Mouse (Mus musculus) cerebral cortex, adult 2 months (tissue): ENCODE results near the gene Rpl5.

ENCODE experiments used
- WGBS: fragments of 180-500 bp; shearing (Covaris S2); methylation state at CpG from one replicate; pipeline ENCODE4 v1.1.7; 2018; 5-methylcytosine and 5-hydroxymethylcytosine counted together

The Rpl5 gene

DNA sequence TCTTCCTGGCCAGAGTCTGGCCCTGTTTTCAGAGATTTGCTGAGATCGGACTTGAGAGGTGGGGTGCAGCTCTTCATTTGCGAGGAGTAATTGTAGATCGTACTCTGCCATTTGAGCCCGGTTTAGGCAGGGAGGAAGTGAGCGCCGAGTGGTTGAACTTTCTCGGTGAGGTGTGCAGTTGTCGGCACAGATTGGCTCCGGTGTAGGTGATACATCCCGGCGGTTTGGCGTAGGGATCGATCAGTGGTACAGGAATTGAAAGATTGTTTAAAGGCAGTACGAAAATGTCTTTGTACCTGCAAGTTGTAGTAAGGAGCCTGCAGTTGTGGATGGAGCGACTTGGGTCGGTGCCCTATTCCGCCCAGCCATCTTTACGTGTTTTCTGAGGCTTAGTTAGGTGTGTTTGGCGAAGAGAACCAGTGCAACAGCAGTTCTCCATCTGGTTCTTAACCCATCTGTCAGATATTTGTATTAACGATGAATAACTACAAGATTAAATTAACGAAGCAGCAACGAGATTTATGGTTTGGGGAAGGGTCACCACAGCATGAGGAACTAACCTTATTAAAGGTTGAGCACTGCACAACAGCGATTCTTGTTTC is 813 bp downstream of the Rpl5 start:
- under 1% methylated on average over 23 of the region's 23 CpGs for WGBS

DNA sequence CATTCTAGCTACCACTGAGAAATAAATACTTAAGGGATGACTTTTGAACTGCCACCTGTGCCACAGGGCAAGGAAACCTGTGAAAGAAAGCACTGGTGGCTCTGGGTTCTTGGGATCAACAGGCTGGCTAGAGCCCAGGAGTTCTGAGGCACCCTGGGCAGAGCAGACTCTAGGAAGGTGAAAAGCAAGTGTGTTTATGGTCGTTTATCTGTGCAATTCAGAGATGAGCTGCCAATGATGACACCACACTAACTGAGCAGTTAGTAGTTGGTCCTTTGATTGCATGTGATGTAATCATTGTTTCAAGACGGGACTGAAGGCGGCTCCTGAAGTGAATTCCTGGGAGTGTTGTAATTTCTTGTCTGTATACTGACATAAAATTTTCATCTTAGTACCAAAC is 4.0 kb downstream of the Rpl5 start:
- 53% methylated on average over 3 of the region's 3 CpGs for WGBS

DNA sequence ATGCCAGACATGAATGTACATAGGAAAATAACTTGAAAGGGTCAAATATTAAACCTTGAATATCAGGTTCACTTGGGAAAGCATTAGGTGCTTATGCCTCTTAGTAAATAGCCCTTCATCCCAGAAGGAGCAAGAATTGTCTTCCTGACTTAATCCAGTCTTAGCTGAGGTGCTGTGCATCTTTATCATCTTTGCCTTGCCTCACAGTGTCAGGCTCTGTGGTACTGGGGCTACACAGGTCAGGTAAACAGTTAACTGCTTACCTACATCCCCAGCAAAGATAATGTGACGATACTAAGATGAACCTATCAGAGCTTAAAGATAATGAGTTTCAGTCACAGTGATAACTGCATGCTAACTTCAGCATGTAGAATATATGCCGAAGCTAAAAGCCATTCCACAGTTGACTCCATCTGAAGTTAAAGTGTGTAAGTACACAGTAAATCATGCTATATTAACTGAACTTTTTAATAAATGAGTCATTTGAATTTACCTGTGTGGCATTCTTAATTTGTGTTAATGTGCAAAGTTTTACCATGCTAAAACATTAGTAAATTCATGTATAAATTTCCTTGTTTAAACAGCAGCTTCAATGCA is 8.3 kb downstream of the Rpl5 start:
- WGBS: 72% methylated on average over 2 of the region's 2 CpGs

DNA sequence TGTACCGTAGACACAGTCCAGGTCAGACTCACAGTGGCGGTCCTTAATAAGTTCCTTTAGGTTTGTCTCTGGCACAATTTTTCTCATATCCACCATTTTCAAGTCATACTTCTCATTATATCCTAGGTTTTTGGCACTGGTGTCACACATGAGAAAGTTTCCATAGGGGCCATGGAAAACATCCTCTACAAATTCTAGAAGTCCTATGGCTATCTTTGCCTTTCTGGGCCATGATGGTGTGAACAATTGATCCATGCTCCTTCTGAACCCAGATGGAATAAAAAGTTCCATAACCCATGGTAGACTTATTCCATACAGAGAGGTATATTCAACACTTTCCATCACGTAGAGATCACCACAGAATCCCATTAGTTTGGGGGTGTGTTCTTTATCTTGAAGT is 9.4 kb downstream of the Rpl5 start:
- 83% methylated on average over 3 of the region's 3 CpGs for WGBS

DNA sequence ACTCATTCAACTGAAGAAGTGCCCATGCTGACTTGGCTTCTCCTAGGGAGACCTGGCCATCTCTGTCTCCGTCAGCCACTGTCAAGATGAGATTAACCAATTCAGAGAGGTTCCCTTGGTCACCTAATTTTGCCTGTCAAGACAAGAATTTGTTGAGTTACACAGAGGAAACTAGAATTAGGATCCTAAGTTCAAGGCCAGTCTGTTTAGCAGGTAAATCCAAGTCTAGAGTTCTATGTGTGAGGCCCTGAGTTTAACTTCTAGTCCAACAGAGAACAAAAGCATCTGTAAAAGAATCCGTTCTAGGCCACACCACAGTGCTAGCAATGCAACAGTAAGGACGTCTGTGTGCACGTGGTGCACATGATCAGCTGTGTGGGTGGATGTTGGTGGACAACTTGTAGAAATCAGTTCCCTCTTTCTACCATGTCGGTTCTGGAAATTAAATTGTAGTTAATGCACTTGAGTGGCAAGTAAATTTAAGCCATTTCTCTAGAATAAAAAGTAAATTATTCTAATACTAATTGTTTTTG is 9.8 kb downstream of the Rpl5 start:
- WGBS: 37% methylated on average over 5 of the region's 5 CpGs

DNA sequence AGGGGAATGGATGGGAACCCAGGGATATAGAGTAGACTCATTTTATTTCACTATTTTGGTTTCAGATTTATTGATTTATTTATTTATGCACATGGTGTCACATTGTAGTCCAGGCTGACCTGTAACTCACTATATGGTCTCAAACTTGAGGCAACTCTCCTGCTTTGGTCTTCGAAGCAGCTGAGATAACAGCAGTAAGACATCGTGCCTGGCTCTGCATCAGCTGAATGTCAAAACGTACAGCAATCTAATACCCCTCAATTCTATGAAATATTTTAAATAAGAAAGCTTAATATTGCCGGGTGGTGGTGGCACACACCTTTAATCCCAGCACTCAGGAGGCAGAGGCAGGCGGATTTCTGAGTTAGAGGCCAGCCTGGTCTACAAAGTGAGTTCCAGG is 10.7 kb downstream of the Rpl5 start:
- WGBS: 96% methylated on average over 5 of the region's 5 CpGs

GRCm38 (mm10) chr5:107915280-107915679 is 15.0 kb downstream of the Rpl5 start:
- WGBS: 62% methylated on average over 4 of the region's 4 CpGs

DNA sequence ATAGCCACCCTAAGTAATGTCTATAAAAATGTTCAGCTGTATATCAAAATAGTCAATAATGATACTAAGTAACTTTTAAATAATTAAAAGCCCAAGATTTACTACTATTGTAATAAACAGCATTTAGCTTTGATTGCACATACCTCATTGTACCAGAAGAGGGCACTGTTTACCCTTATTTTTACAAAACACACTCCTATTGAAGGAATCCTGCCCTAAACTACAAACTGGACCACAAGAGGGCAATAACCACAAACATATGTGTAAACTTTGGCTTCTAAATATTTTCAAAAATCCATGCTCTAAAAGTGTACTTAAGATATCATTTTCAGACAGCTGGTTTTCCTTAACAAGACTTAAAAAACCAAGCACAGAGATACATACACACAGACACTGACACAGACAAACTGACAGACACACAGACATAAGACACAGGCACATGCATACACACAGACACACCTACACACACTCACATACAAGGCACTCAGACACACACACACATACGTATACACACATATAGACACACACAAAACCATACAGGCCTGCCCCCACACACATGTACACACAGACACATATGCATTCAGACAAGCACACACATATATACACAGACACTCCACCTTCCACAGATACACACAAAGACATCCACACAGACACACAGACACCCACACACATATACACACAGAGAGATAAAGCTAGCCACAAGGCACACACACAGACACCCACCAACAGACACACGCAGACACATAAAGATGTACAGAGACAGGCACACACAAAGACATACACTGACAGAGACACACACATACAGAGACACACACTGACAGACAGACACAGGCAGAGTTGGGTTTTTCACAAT is 21.3 kb downstream of the Rpl5 start:
- 68% methylated on average over 2 of the region's 2 CpGs for WGBS

- WGBS: 74% methylated on average over 1 of the region's 1 CpGs
These were observed 22.5 kb downstream of the Rpl5 start for GRCm38 (mm10) chr5:107922836-107923235.

DNA sequence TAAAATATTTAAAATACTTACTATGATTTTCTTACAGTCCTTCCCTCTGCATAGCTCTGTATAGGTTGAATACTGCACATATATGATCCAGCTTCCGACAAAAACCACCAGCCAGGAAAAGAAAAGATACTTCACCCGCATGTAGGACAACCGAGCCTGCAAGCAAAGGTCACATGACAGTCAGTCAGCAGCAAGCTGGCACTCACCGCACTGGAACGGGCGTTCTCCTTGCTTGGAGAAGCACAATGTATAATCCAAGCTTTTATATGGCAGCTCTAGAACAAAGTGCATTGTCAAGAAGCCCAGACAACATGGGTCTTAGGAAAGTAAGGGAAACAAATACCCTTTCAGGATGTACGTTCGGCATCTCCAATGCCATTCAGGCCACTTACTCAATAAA is 24.3 kb downstream of the Rpl5 start:
- WGBS: 55% methylated on average over 8 of the region's 8 CpGs

- 74% methylated on average over 11 of the region's 11 CpGs for WGBS
These were observed 26.4 kb downstream of the Rpl5 start for GRCm38 (mm10) chr5:107926550-107927249.

DNA sequence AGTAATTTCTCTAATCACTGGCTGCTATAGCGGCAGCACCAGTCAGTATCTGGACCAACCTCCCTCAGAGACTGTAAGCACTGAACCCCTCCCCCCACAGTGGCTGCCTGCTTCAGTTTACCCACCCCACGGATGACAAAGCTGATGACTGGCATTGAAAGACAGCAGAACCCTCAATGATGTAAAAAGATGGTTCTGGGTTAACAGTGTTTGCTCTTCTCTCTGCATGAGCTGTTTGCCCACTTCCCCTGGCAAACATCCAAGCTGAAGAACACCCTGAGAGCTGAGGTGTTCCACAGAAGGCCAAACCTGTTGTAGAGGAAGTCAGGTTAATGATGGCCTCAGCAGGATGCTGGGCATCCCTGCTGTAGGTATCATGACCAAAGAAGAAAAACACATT is 32.3 kb downstream of the Rpl5 start:
- WGBS: 54% methylated on average over 2 of the region's 2 CpGs

- WGBS: 82% methylated on average over 4 of the region's 4 CpGs
These were observed 33.1 kb downstream of the Rpl5 start for GRCm38 (mm10) chr5:107933202-107933974.

DNA sequence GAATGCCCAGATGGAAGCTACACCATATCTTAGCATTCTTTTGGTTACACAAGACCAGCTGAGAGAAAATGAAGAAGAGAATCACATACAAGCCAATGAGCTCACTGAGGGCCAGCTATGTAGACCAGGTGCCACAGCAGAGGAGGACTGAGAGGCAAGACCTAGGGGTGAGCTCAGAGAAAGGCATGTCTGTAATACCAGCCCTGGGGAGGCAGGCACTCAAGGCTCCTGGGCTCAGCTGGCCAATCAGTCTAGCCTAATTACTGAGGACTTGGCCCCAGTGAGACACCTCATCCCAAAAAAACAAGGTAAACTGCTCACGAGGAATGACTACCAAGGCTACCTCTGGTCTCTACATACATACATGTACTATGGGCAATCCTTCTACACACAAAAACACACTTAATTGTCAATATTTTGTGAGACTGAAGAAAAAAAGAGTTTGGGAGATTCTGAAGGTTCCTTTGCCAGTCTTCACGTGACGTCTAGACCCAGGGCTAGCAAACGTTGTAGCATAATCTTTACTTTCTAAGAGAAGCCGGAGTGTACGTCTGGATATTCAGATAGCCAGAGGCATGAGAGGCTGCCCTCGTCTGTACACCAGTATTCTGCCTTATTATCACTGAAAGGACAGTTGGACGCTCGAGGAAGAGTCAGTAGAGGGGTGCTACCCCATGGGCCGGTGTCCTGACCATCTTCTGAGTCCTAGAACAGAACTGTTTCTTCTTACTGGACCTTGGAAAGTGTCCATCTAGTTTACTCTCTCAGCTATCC is 34.7 kb downstream of the Rpl5 start:
- 94% methylated on average over 10 of the region's 10 CpGs for WGBS

GRCm38 (mm10) chr5:107936625-107937389 is 36.5 kb downstream of the Rpl5 start:
- WGBS: 93% methylated on average over 10 of the region's 10 CpGs

GRCm38 (mm10) chr5:107938483-107938882 is 38.2 kb downstream of the Rpl5 start:
- WGBS: 67% methylated on average over 1 of the region's 1 CpGs

GRCm38 (mm10) chr5:107938886-107939285 is 38.6 kb downstream of the Rpl5 start:
- WGBS: 94% methylated on average over 2 of the region's 2 CpGs

DNA sequence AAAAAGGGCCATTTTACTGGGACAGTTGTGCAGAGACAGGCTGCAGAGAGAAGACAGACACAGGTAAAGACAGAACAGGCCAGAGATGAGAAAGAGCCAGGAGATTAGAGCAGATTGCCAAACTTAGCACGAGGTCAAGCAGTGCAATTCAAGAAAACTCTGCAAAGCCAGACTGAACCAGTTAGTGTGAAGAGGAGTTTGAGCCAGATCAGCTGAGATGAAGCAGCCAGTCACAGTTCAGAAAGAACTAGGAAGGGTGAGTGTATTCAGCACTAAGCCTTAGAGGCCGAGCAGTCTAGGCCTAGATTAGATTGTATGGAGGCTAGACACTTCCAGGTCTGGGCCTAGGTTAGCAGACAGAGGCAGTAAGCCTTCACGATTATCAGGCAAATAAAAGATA is 39.4 kb downstream of the Rpl5 start:
- WGBS: 85% methylated on average over 3 of the region's 3 CpGs

GRCm38 (mm10) chr5:107941222-107941621 is 40.9 kb downstream of the Rpl5 start:
- WGBS: 42% methylated on average over 6 of the region's 6 CpGs

DNA sequence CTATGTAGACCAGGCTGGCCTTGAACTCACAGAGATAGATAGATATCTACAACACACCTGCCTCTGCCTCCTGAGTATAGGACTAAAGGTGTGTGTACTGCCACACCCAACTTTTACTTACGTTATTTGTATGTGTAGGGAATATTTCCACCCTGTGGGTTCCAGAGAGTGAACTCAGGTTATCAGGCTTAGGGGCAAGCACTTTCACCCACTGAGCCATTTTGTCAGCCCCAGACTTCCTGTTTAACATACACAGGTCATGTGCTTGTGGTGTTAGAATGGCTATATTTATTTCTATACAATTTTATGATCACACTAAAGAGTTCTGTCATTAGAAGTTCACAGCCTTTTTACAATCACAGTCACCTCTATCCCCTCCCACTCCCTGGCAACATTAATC is 42.6 kb downstream of the Rpl5 start:
- WGBS: 93% methylated on average over 1 of the region's 1 CpGs
